Mouse (Mus musculus) heart, postnatal 0 days (tissue): ENCODE measurements around the gene Insl6.

Experiments
- CTCF ChIP-seq: IDR thresholded peaks from 2 replicates; pipeline ENCODE4 v1.5.1; 2016; ENCODE audit warnings: antibody characterized with exemption, control low read depth, low read depth
- EP300 ChIP-seq: IDR thresholded peaks from 2 replicates; pipeline ENCODE4 v1.6.1; 2016; ENCODE audit warnings: antibody characterized with exemption, low read depth

DNA sequence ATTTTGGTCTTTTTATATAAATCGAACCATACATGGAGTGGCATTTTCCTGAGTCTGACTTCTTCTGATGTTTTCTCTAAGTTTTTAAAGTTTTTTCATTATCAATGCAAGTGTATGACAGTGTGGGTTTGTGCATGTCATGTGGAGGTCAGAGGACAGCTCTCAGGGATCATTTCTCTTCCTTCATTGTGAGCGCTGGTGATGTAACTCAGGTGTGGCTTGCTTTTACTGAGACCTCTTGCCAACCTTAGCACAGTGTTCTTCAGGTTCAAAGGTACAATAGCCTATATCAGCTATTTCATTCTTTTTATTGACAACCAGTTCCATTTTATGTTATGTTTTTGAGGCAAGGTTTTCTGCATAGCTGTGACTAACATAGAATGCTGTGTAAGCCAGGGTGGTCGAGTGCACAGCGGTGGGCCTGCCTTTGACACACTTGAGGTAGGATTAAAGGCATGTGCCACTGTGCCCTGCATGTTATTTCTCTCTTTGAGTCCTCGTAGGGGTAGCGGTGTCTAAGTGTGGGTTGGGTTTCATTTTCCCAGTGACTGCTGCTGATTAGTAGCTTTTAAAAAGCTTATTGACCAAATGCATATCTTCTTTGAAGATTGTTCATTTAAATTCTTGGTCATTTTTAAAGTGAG, 46.1 kb downstream of the Insl6 start:
- no peak for TF ChIP-seq CTCF
- TF ChIP-seq EP300: no peak
